Mouse (Mus musculus) hindbrain, embryonic 16.5 days (tissue): ENCODE measurements around the gene Pdxp. TPM values are rescaled to one million over a fixed set of nuclear protein-coding genes. Genes with fewer than 3 reads are reported as not detected.

Source experiments
- ATAC-seq: fragments of 200-750 bp; cut with Nextera tagmentation; 2 replicates; pipeline ENCODE4 v1.8.0; 2017; ENCODE audit warnings: moderate TSS enrichment, moderate library complexity
- H3K27ac ChIP-seq: fragments of 300-500 bp; sonication (generic); 2 replicates; pipeline ENCODE4 v1.5.1; 2014; ENCODE audit warnings: low read depth, mild to moderate bottlenecking, control low read depth, low read length, moderate library complexity
- H3K27me3 ChIP-seq: fragments of 300-500 bp; sonication (generic); replicated peaks from 2 replicates; pipeline ENCODE4 v1.6.1; 2014; ENCODE audit warnings: low read length; ENCODE audit not compliant: control insufficient read depth, insufficient read depth
- H3K36me3 ChIP-seq: fragments of 300-500 bp; sonication (generic); 2 replicates; pipeline ENCODE4 v1.6.1; 2014; ENCODE audit warnings: mild to moderate bottlenecking, low read length, moderate library complexity, mixed read lengths; ENCODE audit not compliant: control insufficient read depth, insufficient read depth
- H3K4me1 ChIP-seq: fragments of 300-500 bp; sonication (generic); 2 replicates; pipeline ENCODE4 v1.6.1; 2014; ENCODE audit warnings: low read depth, low read length; ENCODE audit not compliant: control insufficient read depth, insufficient read depth
- H3K4me2 ChIP-seq: fragments of 300-500 bp; sonication (generic); 2 replicates; pipeline ENCODE4 v1.6.1; 2014; ENCODE audit warnings: mild to moderate bottlenecking, low read length, control low read depth, moderate library complexity
- H3K4me3 ChIP-seq: fragments of 300-500 bp; sonication (generic); 2 replicates; pipeline ENCODE4 v1.5.1; 2014; ENCODE audit warnings: mild to moderate bottlenecking, low read length, control low read depth, moderate library complexity
- H3K9ac ChIP-seq: fragments of 300-500 bp; sonication (generic); 2 replicates; pipeline ENCODE4 v1.6.1; 2014; ENCODE audit warnings: low read depth, mild to moderate bottlenecking, control low read depth, low read length, moderate library complexity
- H3K9me3 ChIP-seq: fragments of 300-500 bp; sonication (generic); 2 replicates; pipeline ENCODE4 v1.6.1; 2014; ENCODE audit warnings: mild to moderate bottlenecking, low read length, moderate library complexity; ENCODE audit not compliant: control insufficient read depth
- WGBS: fragments of 180-500 bp; shearing (Covaris S2); extraction: QIAGEN DNeasy Blood & Tissue Kit; methylation state at CpG from one replicate; pipeline ENCODE4 v1.1.7; 2014; 5-methylcytosine and 5-hydroxymethylcytosine counted together
- polyA plus RNA-seq: library from polyadenylated mRNA; unstranded; fragments of >200 nt; fragmentation: Nextera tagmentation; extraction: Ambion mirVana; gene quantifications from 2 replicates; pipeline ENCODE4 v1.2.1, GENCODE M21; 2015

Pdxp gene
- 94.7 and 96.9 TPM in 2 replicates for polyA plus RNA-seq

- Histone ChIP-seq H3K27me3 (no peaks in the 10 kb centered on the region), H3K36me3 (no peaks in the 10 kb centered on the region; the same call in 1 of the 2 replicates), H3K4me3 (peak within 1 kb of the TSS; percentile 77), H3K9ac (peak within 1 kb of the TSS; percentile 85), H3K4me1 (peaks cover 25% of the 10 kb centered on the region), H3K27ac (peak within 1 kb of the TSS; percentile 97), H3K9me3 (no peaks in the 10 kb centered on the region), H3K4me2 (peak within 1 kb of the TSS; percentile 87)
- WGBS, result under 1% methylated on average over 44 of the region's 51 CpGs
- peak; percentile 95 for ATAC-seq
Observed at GRCm38 (mm10) chr15:78913632-78914090, at the start of gene Pdxp. Gene Pdxp, plus strand, starts transcription at chr15:78913919.

- WGBS, result 26% methylated on average over 9 of the region's 9 CpGs
- H3K9ac ChIP-seq, result 0 out of 2 replicates have a peak overlapping the region, but pooled peaks have one; percentile 4
- H3K27me3 ChIP-seq, result no peaks in the 10 kb centered on the region
- H3K36me3 ChIP-seq, result no peaks in the 10 kb centered on the region
- peaks cover 5% of the 10 kb centered on the region; the same call in 1 of the 2 replicates for H3K4me1 ChIP-seq
- peak; percentile 86 for ATAC-seq
- H3K27ac ChIP-seq, result peak overlapping the region; percentile 72
- no peak overlapping the region; the same call in 1 of the 2 replicates for H3K4me2 ChIP-seq
- H3K9me3 ChIP-seq, result no peaks in the 10 kb centered on the region
- H3K4me3 ChIP-seq, result no peak overlapping the region
Observed at GRCm38 (mm10) chr15:78868398-78868797, 45.3 kb upstream of the Pdxp start.

GRCm38 (mm10) chr15:78868826-78869233, 44.9 kb upstream of the Pdxp start:
- no peaks in the 10 kb centered on the region for H3K9me3 ChIP-seq
- peak overlapping the region; percentile 72 for H3K27ac ChIP-seq
- H3K9ac ChIP-seq, result 0 out of 2 replicates have a peak overlapping the region, but pooled peaks have one; percentile 4
- no peak overlapping the region; the same call in 1 of the 2 replicates for H3K4me2 ChIP-seq
- peak; percentile 53 for ATAC-seq
- WGBS, result 43% methylated on average over 7 of the region's 7 CpGs
- no peaks in the 10 kb centered on the region for H3K27me3 ChIP-seq
- H3K36me3 ChIP-seq, result no peaks in the 10 kb centered on the region
- no peak overlapping the region for H3K4me3 ChIP-seq
- peaks cover 5% of the 10 kb centered on the region; the same call in 1 of the 2 replicates for H3K4me1 ChIP-seq

- H3K4me3 ChIP-seq, result no peak overlapping the region
- H3K27ac ChIP-seq, result no peak overlapping the region
- ATAC-seq, result no peak
- no peaks in the 10 kb centered on the region for H3K9me3 ChIP-seq
- H3K4me1 ChIP-seq, result peaks cover 5% of the 10 kb centered on the region; the same call in 1 of the 2 replicates
- no peaks in the 10 kb centered on the region for H3K27me3 ChIP-seq
- H3K9ac ChIP-seq, result no peak overlapping the region
- 25% methylated on average over 6 of the region's 6 CpGs for WGBS
- no peak overlapping the region for H3K4me2 ChIP-seq
- H3K36me3 ChIP-seq, result no peaks in the 10 kb centered on the region
Observed at GRCm38 (mm10) chr15:78869775-78870174, 43.9 kb upstream of the Pdxp start.

- Histone ChIP-seq H3K27me3 (no peaks in the 10 kb centered on the region), H3K27ac (no peak overlapping the region), H3K4me2 (no peak overlapping the region), H3K4me1 (peaks cover 12% of the 10 kb centered on the region), H3K9ac (no peak overlapping the region), H3K36me3 (no peaks in the 10 kb centered on the region), H3K4me3 (no peak overlapping the region), H3K9me3 (no peaks in the 10 kb centered on the region)
- no peak for ATAC-seq
- 48% methylated on average over 5 of the region's 5 CpGs for WGBS
Observed at GRCm38 (mm10) chr15:78872021-78872608, 41.6 kb upstream of the Pdxp start.

GRCm38 (mm10) chr15:78873803-78874435, 39.8 kb upstream of the Pdxp start:
- Histone ChIP-seq H3K4me2 (0 out of 2 replicates have a peak overlapping the region, but pooled peaks have one; percentile 21), H3K27ac (peak overlapping the region; percentile 39), H3K36me3 (no peaks in the 10 kb centered on the region), H3K9me3 (no peaks in the 10 kb centered on the region), H3K4me3 (no peak overlapping the region), H3K27me3 (no peaks in the 10 kb centered on the region), H3K4me1 (peaks cover 14% of the 10 kb centered on the region), H3K9ac (peak overlapping the region; percentile 45)
- no peak for ATAC-seq
- WGBS, result 42% methylated on average over 13 of the region's 13 CpGs

GRCm38 (mm10) chr15:78874989-78875388, 38.7 kb upstream of the Pdxp start:
- Histone ChIP-seq H3K27ac (no peak overlapping the region), H3K4me1 (peaks cover 21% of the 10 kb centered on the region), H3K36me3 (no peaks in the 10 kb centered on the region), H3K27me3 (no peaks in the 10 kb centered on the region), H3K9me3 (no peaks in the 10 kb centered on the region), H3K4me3 (no peak overlapping the region), H3K4me2 (no peak overlapping the region), H3K9ac (no peak overlapping the region)
- no peak for ATAC-seq
- WGBS, result 74% methylated on average over 8 of the region's 8 CpGs

GRCm38 (mm10) chr15:78875537-78875936, 38.2 kb upstream of the Pdxp start:
- H3K27me3 ChIP-seq, result no peaks in the 10 kb centered on the region
- WGBS, result 80% methylated on average over 5 of the region's 5 CpGs
- no peaks in the 10 kb centered on the region for H3K36me3 ChIP-seq
- H3K9ac ChIP-seq, result peak overlapping the region; percentile 75; the same call in 1 of the 2 replicates
- ATAC-seq, result no peak
- H3K4me3 ChIP-seq, result peak overlapping the region; percentile 62; the same call in 1 of the 2 replicates
- peak overlapping the region; percentile 66 for H3K4me2 ChIP-seq
- peaks cover 21% of the 10 kb centered on the region for H3K4me1 ChIP-seq
- H3K9me3 ChIP-seq, result no peaks in the 10 kb centered on the region
- peak overlapping the region; percentile 96 for H3K27ac ChIP-seq

- WGBS, result 4% methylated on average over 17 of the region's 17 CpGs
- Histone ChIP-seq H3K27me3 (no peaks in the 10 kb centered on the region), H3K27ac (peak overlapping the region; percentile 96)
Observed at GRCm38 (mm10) chr15:78876258-78876696, 37.4 kb upstream of the Pdxp start.

More at GRCm38 (mm10) chr15:78876258-78876696, 37.4 kb upstream of the Pdxp start:
- ATAC-seq, result peak; percentile 47
- Histone ChIP-seq H3K4me1 (peaks cover 21% of the 10 kb centered on the region), H3K9me3 (no peaks in the 10 kb centered on the region), H3K9ac (peak overlapping the region; percentile 75), H3K4me2 (peak overlapping the region; percentile 66), H3K4me3 (peak overlapping the region; percentile 62), H3K36me3 (peaks cover 3% of the 10 kb centered on the region; the same call in 1 of the 2 replicates)
